Mouse (Mus musculus) cerebellum, adult 11 months (tissue): ENCODE results near the gene Pepd.

Experiments
- DNase-seq: peaks from one replicate; pipeline ENCODE4 v3.0.0; 2022

Pepd gene

DNA sequence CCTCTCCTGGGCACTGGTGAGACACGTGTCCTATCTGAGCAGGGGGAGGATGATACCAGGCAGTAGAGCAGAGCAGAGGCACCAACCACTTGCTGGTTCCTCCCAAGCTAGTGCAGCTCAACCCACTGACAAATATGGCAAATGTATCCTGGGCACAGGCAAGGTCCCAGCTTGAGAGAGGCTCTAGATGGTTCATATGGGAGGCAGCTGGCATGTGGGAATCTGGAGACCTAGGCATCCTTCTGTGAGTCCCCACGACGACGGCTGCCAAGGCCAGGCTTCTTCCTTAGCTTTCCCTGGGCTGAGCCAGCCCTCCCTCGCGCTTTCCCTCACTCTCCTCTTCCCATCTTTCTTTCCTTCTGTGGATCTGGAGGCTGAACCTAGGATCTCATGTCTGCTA is 118.4 kb downstream of the Pepd start:
- no peak for DNase-seq

DNA sequence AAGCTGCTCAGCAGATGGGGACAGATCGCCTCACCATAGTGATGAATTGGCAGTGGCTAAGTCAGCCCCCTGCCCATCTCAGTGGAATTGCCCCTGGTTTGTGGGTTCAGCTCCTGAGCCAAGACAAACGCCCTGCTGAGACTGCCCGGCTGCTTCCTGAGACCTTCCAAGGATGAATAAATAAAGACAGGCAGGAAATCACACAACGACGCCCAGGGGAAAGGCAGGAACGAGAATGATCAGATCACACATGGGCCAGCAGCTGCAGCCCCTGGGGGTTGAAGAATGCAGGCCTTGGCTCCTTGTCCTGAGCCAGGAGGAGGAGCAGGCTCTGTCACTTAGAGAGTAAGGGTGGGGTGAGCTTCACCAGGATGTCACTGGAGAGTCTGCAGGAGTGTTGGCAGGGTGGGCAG is 123.0 kb downstream of the Pepd start:
- DNase-seq = no peak

DNA sequence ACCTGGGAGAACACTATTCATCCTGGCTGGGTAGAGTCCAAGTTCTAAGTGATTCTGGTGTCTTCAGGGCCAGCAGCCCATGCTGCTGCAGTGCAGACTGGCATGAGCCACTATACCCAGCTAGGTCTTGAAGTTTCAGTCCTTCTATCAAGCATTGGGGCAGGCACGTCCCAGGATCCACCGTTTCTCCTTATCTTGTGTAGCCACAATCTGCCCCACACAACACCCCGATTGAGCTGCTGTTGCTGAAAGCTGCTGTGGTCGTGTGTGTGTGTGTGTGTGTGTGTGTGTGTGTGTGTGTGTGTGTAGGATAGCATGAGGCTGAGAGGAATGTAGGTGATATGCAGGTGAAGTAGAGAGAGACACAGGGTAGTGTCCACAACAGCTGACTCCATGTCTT is 123.4 kb downstream of the Pepd start:
- no peak for DNase-seq

DNA sequence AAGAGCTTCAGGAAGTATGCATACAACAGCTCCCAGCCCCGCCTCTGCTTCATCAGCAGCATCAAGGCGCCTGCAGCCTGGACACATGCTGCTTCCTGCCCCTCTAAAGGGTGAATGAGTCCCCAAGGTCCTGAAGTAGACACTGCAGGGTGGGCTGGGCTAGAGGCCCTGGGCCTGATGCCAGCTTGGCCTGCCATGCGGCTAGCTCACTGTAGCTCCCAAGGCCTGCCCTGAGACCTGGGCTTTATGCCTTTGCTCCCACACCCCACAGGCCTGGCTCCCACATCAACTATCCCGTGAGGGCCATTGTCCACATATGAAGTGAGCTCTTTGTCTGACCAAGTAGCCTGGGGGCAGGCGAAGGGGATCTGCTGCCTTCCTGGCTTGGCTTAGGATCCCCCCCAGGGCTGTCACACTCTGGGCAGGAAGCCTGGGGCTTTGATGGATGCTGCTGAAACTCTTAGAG is 124.1 kb downstream of the Pepd start:
- no peak for DNase-seq

DNA sequence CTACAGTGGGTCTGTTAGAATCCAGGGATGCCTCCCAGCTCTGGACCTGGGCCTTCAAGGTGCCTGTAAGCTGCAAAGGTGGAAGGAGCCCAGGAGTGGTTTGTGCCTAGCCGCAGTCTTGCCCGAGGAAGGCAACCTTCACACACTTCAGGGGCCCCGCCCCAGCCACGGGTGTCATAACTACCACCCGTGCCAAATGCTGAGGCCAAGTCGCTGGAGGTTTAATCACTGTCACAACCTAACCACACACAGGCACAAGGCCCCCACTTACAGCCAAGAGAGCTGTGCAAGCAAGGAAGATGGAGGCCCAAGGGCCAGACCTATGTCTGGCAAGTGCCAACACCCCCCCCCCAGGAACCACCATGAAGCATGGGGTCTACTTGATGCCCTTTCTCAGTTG is 125.2 kb downstream of the Pepd start:
- no peak for DNase-seq

DNA sequence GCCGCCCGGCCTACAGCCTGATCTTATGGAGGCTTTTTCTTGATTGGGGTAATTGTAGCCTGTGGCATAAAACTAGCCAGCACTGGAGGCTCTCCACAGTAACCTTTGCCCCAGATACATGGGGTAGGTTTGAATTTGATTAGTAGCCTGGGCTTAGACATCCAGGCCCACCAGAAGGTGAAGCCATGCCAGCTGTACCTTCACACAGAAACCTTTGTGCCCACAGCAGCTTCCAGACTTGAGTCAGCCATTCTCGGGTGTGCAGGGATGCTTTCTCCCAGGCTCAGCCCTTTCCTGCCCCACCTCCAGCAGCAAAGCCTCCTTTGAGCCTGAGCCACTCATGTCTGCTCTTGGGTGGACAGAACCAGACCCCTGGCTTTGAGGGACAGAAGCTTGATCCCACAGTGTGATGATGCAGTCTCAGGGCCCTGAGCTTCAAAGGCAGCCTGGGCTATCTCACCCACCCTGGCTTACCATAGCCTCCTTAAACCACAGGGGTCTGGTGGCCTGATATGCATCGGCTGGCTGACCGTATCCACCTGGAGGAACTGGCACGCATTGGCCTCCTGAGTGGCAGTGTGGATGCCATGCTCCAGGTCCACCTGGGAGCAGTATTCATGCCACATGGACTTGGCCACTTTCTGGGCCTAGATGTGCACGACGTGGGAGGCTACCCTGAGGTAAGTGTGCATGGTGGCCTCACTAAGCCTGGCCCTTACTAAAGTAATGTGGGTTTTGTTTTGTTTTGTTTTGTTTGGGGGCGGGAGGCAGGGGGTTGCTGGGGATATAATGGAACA is 128.2 kb downstream of the Pepd start:
- DNase-seq = no peak

DNA sequence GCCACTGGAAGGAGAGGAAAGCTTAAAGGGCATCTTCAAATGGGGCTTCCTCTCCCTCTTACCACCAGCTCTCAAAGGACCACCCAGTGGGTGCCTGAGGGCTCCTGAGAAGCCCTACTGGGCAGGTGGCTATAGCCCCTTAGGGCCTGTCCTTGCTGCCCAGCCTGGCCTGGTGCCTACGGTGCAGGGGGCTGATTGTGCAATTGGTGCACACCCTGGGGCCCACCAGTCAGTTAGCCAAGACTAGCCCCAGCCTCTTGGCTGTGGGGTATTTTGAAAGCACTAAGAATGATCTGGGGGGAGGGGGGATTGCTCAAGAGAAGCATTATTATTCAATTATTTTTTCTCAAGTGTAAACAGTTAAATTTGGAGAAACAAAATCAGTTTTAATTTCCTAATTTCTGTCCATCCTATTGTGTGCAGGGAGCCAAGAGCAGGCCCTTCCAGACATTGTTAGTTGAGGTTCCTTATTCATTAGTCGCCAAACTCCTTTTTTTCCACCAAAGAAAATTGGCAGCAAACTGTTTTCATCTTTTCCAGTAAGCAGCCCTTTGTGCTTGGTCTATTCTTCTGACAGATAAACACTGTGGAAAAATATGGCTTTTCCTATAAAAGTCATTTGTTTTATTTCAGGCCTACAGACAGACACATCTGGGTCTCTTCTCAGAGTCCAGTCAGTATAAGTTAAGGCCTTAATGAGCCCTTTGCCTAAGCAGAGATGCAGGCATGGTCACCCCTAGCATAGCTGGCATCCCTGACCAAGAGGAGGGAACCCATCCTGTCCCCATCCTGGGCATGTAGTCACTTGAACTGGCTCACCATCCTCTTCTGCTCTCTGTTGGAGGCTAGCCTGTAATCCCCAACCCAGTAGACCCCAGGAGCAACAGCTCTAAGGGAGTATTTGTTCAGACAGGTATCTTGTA is 129.4 kb downstream of the Pepd start:
- DNase-seq = no peak

DNA sequence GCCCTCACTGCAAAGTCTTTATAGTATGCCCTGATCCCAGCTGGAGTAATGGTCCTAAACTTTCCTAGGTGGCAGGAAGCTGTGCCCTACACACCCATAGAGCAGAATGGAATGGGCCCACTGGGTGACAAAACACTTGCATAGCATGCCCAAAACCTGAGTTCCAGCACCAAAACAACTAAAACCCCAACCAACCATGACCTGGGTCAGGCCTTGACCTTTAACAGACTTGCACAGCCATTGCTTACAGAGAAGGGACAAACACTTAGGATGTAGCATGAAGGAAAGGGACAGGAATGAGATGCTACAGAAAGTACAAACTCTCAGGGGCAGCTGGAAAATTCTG is 130.0 kb downstream of the Pepd start:
- DNase-seq = no peak

DNA sequence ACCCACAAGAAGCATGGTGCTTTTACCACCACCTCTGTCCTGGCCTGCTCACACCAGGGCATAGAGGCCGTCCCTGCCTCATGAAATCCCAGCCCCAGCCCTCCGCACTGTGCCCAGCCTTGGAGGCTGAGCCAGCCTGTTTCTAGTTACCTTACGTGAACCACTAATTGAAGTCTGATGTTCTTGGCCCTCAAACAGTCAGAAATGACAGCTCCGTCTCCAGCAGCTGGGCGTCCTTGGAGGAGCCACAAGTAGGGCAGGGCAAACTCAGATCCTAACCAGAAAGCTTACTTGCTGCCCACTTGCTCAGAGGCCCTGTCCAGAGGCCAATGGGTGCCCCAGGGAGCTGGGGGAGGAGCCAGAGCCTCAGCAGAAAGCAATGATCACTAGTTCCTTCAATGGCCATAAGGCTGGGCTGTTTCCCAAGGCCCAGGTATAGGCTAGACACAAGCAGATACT is 130.6 kb downstream of the Pepd start:
- no peak for DNase-seq

DNA sequence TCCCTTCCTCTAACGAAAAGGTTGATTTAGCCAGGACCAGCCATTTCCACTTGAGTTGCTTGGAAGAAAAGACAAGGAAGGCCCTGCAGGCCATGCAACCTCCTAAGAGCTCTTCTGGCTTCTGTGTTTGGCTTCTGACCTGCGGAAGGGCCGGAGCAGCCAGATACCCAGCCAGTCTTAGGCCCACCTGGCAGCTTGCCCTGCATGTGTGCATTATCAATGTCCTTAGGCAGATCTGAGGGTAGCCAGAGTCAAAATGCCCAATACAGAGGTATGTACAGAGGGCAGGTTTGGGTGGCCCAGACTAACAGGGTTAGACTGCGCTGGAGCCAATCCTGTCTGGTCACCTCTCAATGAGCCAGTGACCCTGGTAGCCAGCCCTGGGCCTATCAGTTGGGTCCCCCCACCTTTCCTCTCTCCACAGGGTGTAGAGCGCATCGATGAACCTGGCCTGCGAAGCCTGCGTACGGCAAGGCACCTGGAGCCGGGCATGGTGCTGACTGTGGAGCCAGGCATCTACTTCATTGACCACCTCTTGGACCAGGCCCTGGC is 131.2 kb downstream of the Pepd start:
- no peak for DNase-seq

DNA sequence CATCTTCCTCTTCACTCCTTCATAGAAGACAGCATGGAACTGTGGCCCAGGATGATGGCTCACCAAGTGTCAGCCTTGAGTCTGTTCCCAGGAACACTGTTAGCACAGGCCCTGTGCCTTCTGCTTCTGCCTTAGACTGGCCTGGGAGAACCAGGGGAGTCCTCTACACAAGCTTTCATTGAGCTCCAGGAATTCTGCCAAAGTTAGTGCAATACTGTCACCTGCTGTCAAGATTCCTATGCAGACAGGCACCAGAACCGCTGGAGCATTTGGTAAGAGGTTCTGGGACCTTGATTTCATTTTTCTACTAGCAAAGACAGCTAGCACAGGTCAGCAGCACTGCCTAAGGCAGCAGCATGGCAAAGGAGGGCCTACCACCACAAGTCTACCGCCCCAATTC is 132.5 kb downstream of the Pepd start:
- DNase-seq = no peak

DNA sequence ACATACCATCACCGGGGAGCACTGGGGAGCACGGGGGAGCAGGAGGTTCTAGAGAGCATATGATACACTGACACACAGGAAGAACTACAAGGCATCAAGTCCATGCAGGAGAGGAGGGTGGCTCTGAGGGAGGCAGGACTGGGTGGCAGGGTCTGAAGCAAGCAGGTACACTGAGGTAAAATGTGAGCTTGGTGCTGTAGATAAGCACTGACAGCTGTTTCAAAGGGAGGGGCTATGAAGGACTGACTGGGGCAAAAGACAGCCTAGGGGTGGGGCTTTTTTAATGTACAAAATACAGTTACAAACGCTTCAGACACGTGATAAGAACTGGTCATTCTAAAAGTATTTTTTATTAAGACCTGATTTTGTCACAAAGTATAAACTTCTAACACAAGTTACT is 133.9 kb downstream of the Pepd start:
- no peak for DNase-seq

DNA sequence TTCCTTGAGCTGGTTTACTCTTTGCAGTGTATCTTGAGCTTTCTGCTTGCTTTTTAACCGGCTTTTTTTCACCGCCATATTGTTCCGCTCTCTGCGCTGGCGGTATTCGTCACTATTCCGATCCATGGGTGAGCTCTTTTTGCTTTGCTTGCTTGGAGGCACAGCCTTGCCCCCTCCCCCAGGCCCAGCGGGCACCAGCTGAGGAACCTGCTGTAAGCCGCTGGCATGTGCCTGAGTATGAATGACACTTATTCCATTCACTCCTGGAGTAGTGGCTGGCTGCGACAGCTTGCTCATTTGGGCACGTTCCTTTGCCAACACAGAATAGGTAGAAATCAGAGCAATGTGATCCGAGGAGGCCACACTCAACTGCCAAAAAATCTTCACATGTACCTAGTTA is 138.4 kb downstream of the Pepd start:
- no peak for DNase-seq

DNA sequence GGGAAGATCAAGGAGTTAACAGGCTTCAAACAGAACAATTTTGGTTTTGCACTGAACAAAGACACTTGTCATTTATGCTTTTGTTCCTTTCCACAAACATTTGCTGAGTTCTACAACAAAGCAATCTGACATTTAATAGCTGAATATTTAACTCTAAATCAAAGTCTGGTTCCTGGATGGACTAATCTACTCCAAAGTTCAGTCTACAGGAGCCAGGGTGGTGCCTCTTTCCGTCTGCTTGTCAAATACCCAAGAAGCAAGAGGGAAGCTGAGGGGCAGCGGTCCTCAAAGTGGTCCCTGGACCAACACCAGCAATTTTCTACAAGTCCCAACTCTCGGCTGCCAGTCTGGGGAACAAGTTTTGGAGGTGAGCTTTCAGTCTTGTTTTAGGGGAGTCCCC is 141.0 kb downstream of the Pepd start:
- no peak for DNase-seq

DNA sequence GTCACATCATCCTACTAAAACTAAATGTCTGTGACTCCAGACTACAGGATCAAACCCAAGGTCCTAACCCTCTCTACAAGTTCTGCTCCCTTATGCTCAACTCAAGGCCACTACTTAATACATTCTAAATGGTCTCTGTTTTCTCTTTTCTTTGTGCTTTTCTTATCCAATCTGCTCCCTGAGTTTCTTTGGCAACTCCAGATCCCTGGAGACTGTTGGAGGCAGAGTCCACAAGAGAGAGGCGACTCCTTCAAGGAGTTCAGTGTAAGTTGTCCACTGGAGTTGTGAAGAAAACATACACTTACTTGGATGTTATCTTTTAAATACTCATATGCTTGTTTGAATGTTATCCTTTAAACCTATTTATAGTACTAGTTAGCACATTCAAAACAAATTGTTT is 142.1 kb downstream of the Pepd start:
- no peak for DNase-seq

DNA sequence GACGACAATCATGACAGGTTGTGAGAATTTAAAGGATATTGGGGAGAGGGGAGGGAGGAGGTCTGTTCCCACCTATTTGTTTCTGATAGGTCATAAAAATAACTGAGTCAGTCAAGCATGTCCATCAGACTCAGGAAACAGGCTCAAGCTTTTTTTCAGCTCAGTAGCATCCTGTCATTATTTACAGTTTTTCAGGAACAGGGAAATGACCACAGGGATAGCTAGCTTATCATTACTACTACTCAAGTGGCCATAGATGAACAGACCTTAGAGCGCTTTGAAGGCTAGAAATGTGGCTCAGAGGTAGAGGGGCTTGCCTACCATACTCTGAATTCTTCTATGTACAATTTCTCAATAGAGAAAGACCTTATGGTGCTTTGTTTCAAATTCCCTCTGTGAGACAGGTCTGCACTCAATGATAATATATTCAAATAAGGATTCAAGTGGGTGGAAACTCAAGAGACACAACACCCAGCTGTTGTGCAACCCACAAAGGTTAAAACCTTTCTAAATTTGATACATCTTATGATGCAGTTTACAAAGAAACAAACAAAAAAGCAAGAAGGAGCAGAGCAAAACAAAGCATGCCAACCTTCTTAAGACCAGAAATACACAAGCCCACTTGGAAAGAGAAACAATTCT is 142.9 kb downstream of the Pepd start:
- DNase-seq = no peak

DNA sequence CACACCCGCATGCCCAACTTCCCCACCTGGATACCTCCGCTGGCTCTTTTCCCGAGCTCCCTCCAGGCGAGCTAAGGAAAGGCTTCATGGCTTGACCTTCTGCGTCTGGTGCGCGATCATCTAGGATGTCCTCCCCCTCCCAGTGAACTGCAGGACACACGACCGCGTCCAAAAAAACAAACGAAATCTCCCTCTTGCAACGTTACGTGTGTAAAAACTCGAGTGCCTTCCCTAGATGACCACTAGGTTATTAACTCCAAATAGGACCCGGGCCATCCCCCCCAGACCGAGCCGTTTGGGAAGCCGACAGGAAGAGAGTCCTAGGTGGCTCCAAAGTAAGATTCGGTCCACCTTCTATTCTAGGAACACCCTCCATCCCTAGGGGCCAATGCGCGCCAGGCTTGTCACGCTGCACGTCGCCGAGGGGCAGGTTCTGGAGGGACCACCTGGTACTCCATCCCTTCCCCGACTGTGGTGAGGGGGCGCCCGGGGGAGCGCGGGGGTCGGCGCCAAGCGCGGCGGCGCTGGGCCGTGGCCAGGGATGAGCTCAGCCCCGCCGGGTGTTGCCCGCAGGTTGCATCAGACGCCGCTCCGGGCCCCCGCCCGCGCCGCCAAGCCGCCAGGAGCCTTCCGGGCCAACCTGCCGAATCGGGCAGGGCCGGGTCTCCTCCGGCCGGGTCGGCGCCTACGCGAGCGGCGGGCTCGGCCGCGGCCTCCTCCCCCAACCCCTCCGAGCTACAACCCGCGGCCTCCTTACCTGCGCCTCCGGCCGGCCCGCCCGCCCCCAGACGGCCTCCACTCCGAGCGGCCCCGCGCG is 143.6 kb downstream of the Pepd start:
- DNase-seq = peak; percentile 71

DNA sequence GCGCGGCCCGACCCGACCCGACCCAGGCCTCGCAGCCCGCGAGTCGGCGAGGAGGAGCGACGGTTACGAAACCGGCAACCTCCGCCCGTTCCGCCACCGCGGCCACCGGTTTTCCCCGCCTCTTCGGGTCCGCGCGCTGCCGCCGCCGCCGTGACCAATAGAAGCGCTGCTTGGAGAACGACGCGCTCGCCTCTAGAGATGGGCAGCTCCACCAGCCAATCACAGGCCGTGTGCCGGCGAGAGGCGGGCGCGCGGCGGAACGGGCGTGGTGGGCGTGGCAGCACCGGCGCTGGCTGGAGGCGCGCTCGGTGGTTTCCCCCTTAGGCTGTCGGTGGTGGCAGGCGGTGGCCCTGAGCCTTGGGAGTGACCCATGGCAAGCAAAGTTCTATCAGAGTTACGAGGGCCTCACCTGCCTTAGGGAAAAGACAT is 144.3 kb downstream of the Pepd start, which contains the start of gene Cebpg:
Gene Cebpg, minus strand, starts transcription at position 138 of the 429 bp plus-strand sequence.
- DNase-seq = peak; percentile 98

DNA sequence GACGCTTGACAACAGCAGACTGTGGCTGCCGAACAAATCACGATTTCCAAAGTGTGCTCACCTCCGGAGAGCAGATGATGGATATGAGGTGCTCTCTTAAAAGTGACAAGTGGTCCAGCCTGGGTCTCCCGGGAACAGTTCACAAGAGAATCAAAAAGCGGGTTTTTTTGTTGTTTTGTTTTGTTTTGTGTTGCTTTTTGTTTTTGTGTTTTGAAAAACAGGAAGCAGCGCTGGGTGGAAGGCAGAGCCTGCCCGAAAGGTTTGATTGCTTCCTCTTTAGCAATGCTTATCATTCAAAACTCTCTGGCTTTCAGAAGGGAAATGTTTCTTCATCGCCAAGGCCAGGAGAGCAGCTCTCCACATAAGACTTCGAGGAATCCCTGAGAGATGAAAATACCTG is 144.8 kb downstream of the Pepd start:
- no peak for DNase-seq

DNA sequence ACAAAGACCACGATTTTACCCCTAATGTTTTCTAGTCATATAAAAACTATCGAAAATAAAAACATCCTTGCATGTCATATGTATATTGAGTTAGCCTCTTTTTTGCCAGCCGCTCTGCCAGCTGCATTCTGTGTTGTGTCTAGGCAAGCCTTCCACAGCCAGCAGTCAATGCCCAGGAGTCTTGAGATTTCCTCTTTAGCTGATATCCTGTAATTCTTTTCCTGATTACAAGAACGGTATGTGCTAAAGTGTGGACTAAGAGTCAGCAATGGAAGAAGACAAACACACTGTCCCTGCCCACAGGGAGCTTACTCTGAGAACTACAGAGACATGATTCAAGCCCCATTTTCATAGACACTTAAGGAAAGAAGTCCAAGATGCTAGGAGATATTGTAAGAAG is 145.4 kb downstream of the Pepd start:
- no peak for DNase-seq

DNA sequence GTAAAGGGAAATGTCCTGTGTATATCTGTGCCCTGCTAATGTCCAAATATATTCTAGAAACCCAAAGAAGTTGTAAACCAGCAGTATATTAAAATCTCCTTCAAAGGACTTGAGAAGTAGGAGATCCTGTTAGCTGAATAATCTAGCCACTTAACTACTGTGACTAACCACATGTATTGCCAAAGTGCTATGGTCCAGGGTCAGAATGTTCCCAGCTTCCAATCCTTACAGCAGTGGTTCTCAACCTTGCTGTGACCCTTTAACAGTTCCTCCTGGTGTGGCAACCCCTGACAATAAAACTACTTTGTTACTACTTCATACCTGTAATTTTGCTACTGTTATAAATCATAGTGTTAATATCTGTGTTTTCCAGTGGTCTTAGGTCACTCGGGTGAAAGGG is 146.2 kb downstream of the Pepd start:
- no peak for DNase-seq

DNA sequence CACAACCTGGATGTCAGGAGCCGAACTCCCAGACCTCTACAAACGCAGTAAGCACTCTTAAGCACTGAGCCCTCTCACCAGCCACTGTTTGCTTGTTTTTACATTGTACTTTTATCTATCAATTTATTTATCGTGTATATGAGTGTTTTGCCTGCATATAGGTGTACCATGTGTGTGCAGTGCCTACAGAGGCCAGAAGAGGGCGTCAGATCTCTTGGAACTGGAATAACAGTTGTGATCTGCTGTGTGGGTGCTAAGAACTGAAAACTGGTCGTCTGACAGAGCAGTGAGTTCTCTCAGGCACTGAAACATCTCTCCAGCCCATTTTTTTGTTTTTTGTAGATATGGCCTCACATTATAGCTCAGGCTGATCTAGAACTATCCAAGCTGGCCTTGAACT is 147.3 kb downstream of the Pepd start:
- DNase-seq = no peak
